Mouse (Mus musculus) granulocyte monocyte progenitor cell, adult 5-6 weeks (primary cell): ENCODE data around the gene Socs3. TPM values are rescaled to one million over a fixed set of nuclear protein-coding genes. Genes with fewer than 3 reads are reported as not detected.

Experiments used
- ATAC-seq: replicated peaks from 2 replicates; pipeline ENCODE4 v1.8.0; 2016; ENCODE audit warnings: mild to moderate bottlenecking, moderate TSS enrichment, inconsistent platforms; ENCODE audit not compliant: poor library complexity, severe bottlenecking
- total RNA-seq, 2 experiments: library from RNA; stranded (forward) in 1 of 2; stranded (reverse) in 1 of 2; fragments of 200-712, 200-1000 nt in 1 of 2; fragments of >200 nt in 1 of 2; fragmentation: Nextera tagmentation in 1 of 2; gene quantifications; 2 replicates each; pipeline ENCODE4 v1.2.3; 2014 to 2017

The Socs3 gene
- total RNA-seq (2014; fragmentation: Nextera tagmentation), result 0.41 TPM in 1 of 2 replicates, not detected in the other
- 2.0 and 2.2 TPM in 2 replicates for total RNA-seq (2017)

DNA sequence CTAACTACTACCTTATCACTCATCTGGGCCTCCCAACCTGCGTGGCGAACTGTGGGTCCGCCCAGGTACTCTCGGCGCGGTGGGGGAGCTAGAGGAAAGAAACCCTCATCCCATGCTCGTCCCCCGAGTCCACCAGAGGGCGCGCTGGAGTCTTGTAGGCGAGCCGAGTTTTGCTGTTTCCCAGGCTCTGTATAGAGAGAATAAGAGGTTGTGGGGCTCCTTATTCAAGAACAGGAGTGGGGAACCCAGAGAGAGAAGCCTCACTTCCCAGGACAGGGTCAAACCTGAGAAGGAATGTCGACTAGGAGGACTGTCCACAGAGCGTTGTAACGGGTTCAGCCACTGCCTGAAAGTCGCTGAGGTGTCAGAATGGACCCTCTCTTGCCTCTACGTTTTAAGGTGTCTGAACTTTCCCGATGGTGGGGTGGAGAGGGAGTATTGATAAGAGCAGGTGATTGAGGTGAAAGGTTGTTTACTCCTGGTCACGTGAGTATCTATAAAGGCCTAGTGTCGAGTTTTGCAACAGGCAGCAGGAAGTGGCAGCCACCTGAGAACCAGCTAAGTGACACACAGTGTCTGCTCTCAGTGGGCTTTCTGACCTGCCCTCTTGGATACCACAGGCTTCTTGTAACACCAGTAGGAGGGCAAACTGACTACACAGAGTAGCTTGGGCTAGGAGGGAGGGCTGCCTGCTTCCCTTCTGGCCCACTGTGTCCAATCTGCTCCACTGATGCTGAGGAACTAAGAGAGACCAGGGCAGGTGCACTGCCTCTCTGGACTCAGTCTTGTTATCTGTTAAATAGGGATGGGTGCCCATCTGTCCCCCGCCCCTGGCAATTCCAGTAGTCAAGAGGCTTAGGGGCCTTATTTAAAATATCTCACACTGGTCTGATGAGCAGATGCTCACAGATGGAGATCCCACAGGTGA is at the start of gene Socs3:
Socs3 (minus strand) TSS at position 103 of the 928 bp plus-strand sequence.
- ATAC-seq, result peak; percentile 33; the same call in 1 of the 2 replicates

DNA sequence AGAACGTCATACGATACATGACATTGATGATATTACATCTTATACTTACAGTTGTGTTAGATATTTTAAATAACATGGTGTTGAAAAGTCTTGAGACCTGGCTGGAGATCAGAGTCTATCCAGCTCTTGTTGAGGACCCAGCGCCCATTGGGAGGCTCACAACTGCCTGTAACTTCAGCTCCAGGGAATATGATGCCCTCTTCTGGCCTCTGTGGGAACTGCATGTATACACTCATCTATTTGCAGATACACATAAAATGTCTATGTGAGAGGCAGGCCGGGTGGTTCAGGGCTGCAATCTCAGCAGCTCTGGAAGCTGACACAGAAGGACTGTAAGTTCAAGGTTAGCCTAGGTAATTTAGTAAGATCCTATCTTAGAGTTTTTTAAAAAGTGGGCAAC is 48.5 kb upstream of the Socs3 start:
- ATAC-seq, result no peak

DNA sequence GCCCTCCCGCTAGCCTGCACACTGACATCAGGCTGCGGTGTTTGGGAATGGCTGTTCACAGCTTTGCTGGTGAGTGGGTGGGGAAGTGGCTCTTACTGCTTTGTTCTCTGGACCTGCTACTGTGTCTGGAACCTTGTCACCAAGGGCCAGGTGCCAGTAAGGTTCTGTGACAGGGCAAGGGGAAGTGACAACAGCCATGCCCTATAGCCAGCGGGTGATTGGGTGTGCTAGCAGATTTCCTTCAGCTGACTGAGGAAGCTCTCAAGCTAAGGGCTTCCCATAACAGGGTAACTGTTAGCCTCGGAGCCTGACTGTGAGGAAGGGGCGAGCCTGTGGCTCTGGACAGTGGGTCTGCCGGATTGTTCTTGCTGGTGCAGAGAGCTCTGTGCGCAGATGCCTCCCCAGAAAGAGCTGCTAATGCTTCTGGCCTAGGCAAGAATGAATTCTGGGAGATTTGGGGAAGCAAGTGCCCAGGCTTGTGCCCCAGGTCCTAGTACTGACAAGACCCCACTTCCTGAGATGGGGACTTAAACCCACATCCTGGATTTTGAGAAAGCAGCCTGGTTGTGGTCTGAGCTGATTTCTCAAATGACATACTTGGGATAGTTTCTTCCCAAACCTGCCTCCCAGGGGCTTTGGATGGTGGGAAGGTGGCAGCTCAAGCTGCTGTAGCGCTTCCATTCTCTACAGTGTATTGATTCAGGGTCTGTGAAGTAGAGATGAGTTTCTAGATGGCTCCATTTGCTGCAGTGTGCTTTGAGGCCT is 45.7 kb upstream of the Socs3 start:
- peak; percentile 62 for ATAC-seq

DNA sequence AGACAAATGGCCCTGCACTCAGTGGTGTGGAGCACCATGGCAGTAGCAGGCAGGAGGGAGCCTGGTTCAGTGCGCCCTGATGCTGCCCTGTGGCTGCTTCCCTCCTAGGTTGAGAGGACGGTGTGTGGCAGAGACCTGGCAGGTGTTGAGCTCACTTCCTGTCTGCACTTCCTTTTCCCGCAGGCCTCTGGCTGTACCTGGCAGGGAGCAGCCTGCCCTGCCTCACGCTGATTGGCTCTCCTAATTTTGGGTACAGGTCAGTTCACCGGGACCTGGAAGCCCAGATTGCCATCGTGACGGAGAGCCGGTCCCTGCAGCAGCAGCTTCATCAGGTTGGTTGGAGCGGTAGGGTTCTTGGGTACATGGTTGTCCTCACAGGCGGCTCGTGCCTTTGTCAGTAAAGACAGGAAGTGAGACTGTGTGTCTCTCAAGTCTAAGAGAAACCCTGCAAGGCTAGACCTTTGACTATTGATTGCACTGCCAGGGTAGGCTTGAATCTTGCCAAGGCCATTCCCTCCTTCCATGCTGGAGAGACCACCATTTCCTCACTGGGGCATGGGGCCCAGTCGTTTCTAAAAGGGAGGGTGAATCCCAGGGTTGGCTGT is 44.6 kb upstream of the Socs3 start:
- ATAC-seq, result peak; percentile 33; the same call in 1 of the 2 replicates

DNA sequence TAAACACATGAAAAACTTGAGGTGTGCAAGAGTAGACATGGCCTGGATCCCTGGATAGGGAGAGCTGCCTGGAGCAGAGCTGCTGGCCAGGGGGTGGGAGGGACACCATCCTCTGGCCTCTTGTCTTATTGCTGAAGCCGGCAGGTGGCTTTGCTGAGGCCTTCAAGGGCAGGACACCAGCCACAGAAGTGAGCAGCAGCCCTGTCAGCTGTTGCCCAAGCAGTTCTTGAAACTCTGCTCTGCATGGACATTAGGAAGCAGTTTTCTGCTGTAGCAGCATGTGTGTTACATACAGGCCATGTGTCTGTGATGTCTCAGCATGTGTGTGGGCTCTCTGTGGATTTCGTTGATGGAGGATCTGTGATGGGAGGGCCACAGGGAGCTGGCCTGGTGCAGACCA is 43.5 kb upstream of the Socs3 start:
- ATAC-seq, result no peak

DNA sequence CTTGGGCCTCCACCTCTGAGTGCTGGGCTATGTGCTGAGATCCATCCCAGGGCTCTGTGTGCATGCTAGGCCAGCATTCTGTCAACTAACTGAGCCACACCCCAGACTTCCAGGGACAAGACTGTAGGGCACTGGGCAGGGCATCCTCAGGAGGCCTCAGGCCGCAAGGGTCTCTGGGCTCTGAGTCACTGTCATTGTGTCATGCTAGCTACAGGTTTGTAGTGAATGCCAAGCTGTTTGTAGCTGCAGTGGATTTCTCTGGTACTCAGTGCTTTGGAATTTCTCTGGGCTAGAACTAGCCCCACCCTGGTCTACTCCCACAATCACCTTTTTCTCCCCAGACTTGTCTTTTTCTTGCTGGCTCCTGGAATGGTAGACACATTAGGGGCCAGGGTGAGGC is 42.7 kb upstream of the Socs3 start:
- ATAC-seq, result no peak

DNA sequence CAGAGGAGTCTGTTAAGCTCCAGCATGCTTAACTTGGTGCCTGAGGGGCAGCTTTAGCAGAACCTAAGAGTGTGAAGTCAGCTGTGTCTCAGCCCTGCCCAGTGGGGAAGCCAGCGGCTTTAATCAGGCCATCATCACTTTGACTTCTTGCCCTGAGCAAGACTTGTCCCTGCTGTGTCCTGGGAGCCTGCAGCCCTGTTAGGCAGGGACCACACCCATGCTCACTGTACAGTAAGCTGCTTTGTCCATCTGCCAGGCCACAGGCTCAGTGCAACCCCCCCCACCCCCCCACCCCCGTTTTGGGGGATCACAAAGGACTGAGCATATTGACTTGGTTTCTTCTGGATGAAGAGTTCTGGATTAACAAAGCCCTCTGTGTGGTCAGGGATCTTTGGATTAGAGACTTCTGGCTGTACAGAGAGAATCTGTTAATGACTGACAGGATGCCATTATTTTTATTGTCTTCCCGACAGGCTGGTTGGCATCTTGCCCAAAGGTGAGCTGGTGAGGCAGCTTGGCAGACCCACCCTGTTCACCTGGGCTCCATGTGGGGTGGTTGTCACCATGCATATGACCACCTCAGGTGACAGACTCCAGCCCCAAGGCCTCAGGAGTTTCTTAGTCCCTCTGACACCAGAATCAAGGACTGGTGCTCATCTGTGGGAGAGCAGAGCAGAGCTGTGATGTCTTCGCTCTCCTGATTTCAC is 40.2 kb upstream of the Socs3 start:
- no peak for ATAC-seq

DNA sequence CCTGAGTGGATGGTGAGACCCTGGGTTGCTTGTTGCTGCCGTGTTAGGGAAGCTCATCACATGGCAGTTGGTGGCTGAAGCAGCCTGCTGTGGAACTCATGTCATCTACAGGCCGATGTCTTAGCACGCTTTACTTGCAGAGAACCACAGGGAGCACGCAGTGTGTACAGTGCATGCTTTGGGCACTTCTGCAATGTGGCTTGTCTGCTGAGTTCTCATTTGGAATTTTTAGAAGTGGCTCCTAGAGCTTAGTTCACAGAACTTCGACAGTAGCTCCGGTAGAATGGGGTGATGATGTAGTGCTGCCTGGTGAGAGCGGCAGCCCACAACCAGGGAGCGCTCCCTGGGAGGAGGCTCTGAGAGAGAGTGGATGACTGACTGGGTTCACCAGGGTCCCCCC is 39.0 kb upstream of the Socs3 start:
- no peak for ATAC-seq

DNA sequence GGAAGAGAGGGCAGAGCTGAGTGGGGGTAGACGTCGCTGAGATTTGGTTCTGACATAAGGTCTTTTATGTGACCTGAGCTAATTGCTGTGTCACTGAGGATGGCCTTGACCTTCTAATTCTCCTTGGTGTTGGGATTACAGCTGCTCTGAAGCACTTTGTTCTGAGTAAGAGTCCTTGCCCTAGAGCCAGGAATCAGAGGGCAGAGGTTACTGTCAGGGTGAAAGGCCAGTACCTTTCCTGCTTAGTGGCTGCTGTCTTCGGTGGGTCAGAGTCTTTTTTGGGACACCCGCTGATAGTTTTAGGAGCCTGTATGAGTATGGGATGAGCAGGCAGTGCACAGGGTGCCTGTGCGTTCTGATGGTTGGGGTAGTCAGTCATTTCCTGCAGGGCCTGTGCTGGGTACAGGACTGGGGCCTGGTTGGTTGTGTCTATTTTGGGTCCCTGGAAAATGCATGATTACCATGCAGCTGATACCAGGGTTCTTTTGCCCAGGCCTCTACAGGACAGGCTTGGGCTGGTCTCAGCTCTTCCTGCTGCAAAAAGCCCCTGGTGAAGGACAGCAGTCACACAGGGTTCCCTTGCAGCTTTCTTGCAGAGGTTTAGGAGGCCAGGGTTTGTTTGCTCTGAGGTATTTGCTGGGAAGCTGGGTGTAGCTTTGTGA is 38.4 kb upstream of the Socs3 start:
- ATAC-seq, result no peak

DNA sequence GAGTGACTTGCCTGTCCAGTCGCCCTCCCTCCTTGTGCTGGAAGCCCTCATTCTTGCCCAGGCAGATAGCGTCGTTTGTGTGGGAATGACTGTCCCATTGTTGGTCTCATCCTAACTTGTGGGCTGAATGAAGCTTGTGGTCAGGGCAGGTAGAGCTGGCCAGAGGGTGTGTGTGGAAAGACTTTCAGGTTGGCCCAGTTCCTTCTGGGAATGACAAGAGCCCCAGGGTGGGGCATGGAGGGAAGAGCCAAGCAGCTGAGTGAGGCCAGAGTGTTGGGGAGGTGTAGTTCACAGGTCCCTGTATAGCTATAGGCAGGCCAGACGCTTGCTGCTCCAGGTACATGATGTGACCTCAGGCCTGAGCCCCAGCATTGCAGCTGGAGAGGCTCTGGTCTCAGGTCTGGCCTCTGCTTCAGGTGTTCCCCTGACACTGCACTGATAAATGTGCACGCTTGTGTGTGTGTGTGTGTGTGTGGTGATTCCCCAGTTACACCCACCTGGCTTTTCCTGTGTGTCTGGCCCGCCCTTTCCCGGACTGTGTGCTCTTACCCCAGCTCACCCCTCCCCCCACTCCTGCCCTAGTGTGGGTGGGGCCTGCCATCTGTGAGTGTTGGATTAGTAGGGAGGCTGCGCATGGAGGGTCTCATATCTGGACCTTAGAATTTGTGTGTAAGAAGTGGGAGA is 37.8 kb upstream of the Socs3 start:
- no peak for ATAC-seq

DNA sequence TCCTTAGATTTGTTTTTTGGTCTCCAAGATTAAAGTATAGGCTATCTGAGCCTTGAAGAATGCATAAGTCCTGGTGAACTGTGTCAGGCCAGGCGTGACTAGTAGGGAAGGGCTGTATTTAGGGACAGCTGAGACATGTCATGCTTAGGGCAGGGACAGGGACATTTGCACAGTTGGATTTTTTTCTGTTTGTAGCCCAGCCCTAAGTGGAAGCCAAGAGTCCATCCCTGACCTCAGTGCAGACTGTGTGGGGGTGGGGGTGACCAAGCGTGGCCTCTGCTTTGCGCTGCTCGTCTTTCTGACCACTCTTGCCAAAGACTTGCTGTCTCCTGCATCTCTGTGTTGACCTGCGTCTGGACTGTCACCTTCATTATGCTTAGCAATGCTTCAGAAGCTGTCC is 34.4 kb upstream of the Socs3 start:
- no peak for ATAC-seq

DNA sequence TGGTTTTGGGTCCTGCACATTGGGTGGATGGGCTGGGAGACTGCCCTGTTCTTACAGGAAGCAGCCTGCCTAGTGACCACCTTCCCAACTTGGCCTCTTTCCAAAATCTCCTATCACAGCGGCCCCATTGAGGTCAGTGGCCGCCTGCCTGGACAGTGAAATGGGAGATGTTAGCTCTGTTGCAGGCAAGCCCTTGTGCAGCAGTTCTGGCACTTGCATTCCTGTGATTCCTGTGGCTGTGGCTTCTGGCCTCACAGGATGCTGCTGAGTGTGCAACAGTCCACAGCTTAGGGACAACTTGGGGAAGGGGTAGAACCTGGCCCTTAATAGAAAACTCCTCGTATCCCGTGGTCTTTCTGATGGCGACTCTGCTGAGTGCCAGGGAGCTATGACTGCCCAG is 33.9 kb upstream of the Socs3 start:
- no peak for ATAC-seq

DNA sequence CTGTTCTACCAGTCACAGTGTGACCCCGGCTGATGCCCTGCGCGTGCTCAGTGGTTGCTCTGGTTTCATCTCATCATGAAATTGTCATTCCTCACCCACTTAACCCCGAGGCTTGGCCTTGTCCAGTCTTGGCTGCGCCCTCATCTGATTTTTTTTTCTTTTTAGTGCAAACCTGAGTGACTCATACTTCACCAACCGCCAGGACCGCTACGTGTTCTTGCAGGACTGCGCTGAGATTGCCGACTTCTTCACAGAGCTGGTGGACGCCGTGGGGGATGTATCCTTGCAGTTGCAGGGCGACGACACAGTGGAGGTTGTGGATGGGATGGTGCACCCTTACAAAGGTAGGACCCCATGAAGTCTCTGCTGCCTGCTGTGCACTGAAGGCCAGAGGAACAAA is 33.3 kb upstream of the Socs3 start:
- ATAC-seq, result no peak

DNA sequence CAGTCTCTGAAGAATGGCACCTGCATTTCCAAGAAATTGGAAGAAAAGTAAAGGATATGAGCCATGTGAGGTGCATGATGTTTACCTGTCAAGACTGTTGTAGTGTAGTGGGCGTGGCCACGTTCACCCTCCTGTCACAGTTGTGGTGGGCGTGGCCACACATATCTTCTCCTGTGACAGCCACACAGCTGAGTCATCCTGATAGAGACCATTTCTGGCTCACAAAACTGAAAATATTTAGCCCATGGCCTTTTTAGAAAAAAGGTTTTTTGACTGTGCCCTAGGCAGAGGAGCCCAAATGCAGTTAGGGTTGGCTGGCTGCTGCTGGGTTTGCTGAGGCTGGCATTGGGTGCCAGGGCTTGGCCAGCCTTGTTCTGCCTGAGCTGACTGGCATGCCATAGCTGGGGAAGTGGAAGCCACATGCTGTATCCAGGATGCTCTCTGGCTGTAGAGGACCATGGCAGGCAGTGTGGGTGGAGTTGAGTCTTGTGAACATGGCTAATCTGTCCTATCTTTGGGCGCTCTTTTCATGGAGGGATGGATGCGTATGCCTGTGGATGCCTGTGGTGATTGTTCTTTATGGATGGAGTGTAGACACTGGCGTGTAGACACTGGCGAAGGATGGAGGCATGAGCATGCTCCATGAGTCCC is 30.8 kb upstream of the Socs3 start:
- no peak for ATAC-seq

DNA sequence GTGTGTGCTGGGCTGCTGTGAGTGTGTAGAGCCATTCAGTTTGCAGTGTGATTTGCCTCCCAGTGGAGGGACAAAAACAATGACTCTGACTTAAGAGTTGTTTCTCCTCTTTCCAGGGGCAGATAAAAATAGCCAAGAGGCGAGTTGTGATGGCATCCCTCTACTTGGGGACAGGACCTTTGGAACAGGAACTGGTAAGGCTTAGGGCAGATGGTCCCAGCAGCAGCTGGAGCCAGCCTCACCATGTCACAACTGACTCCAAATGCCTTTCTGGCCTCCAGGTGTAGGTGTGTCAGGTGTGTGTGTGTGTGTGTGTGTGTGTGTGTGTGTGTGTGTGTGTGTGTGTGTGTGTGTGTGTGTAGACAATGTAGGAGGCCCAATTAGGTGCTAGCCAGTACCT is 30.2 kb upstream of the Socs3 start:
- no peak for ATAC-seq

DNA sequence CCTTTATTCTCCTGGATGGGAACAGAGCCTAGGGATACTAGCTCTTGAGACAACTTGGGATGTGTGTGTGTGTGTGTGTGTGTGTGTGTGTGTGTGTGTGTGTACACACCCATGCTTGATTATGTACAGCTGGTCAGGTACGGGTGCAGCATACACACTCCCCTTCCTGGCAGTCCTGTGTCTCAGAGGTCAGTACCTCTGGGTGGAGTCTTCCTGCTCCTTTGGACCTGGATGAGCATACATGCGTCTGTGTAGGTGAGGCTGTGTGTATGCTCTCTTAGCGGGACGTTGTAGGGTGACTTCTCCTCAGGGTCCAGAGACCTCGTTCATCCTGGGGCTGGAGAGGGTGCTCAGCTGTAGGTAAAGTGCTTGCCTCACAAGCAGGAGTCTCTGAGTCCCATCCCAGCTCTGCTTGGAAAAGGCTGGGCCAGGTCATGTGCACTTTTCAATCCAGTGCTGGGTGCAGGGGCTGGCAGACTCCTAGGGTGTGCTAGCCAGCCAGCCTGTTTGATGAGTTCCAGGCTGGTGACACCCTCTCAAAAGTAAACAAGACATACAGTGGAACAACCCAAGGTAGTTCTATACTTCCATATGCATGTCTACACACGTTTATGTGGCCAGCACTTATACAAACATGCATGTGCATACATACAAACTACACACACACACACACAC is 29.6 kb upstream of the Socs3 start:
- no peak for ATAC-seq

DNA sequence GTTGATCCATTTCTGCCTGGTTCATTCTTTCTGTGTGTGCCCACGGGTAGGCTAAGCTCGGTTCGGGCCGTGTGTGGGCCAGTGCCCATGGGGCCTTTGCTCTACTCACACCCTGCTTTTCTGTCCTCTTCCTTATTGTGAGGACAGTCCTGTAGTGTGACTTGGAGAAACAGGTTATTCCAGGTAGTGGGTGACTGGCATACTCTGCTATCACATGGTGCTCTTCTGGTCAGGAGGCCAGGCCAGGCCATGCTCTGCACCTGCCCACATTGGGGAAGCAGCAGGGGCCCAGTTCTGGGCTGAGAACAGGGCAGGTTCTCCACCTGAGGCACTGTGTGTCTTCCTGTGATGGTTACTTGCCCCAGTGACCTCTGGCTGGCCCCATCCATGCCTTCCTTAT is 28.5 kb upstream of the Socs3 start:
- no peak for ATAC-seq

DNA sequence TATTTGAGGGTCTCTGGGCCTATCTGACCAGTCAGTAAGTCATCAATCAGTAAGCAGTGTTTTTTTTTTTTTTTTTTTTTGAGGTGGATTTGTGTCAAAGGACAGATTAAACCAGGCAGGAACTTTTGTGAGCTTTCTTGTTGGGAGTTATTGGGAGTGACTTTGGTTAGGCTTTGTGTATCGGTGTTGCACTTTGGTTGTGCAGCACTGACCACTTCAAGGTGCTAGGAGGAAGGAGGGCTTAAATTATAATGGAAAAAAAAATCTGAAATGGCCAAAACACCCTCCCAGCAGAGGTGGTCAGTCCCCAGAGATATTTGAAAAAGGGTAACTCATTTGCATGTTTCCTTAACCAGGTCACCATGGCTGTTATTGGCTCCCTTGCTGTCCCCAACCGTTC is 27.2 kb upstream of the Socs3 start:
- ATAC-seq, result no peak
